Mouse (Mus musculus): ENCODE results near the gene Prkch. TPM values are rescaled to one million over a fixed set of nuclear protein-coding genes. Genes with fewer than 3 reads are reported as not detected.
"Not testable (repeated sequence)": the region's sequence is repeated elsewhere in the genome, so short reads cannot be mapped to it uniquely, and the experiment has no call there.

Prkch gene
- 3.2 and 3.4 TPM in 2 replicates for polyA plus RNA-seq (2012; rRNA removed)

DNA sequence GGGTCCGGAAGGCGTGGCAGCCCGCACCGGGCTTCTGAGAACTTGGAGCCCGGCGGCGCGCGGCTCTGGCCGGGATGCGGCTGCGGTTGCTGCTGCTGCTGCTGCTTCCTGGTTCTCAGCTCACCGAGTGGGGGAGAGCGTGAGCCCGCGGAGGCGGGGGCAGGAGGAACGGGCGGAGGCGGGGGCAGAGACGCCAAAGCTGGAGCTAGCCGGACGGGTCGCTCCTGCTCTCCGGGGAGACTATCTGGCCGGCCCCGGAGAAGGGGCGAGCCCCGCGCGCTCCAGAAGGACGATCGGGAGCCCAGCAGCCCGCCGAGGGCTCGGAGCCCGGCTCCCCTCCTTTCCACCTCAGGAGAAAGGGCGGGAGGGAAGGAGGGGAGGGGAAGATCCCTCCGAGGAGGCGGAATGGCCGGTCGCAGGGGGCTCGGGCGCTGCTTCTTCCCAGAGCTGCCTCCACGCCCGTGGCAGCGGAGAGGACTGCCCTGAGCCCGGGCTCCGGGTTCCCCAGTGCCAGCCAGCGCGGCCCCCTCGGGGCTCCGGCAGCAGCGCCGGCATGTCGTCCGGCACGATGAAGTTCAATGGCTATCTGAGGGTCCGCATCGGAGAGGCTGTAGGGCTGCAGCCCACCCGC, at the start of gene Prkch:
Prkch (plus strand) TSS at position 187 of the 631 bp plus-strand sequence.
- no peaks in the 10 kb centered on the region for H3K4me1 ChIP-seq (ENCODE audit: control insufficient read depth, insufficient read depth, low read length)
- H3K27ac ChIP-seq (ENCODE audit: insufficient read depth, low read length): no peak within 1 kb of the TSS
- TF ChIP-seq POLR2A (IDR thresholded peaks at IDR 0.05; ENCODE audit: borderline replicate concordance, insufficient read depth, low read length): no peak
- H3K4me3 ChIP-seq (replicated peaks; ENCODE audit: insufficient read depth, low read depth, low read length): peak within 1 kb of the TSS; percentile 15
- under 1% methylated on average over 59 of the region's 61 CpGs for WGBS
- peak; percentile 20 to 22 for DNase-seq
- H3K27me3 ChIP-seq (ENCODE audit: control insufficient read depth, insufficient read depth, low read length): no peaks in the 10 kb centered on the region; the same call in 1 of the 2 replicates

DNA sequence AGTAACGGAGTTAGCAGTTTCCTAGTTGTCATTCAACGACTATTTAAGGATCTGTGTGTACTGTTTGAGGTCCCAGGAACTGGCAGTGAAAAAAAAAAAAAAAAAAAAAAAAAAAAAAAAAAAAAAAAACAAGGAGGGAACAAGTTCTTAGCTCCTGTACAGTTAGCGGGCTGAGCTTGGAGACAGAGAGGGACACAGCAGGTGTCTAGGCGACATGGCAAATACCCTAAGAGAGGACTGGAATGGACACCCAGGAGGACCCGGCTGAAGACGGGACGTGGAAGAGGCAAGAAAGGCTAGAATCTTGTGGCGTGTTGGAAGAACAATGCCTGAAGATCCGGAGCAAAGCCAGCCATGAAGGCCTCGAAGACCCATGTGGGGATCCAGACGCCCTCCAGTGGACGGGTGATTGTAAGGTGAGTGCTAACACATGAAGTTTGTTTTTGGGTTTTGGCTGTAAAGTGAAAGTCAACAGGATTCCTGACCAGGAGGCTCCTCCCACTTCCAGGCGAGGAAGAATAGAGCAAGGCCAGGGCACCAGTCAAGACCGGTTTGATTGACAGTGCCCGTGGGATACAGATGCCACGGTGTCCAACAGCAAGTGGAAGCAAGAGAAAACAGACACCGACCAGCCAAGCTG, 47.0 kb upstream of the Prkch start:
- no peak for DNase-seq
- WGBS: 25% methylated on average over 17 of the region's 17 CpGs
- H3K27me3 ChIP-seq (ENCODE audit: control insufficient read depth, insufficient read depth, low read length): no peaks in the 10 kb centered on the region; the same call in 1 of the 2 replicates
- TF ChIP-seq POLR2A (IDR thresholded peaks at IDR 0.05; ENCODE audit: borderline replicate concordance, insufficient read depth, low read length) (no peak), CTCF (IDR thresholded peaks at IDR 0.05; ENCODE audit: borderline replicate concordance, insufficient read depth, low read depth, low read length) (no peak)
- H3K27ac ChIP-seq (ENCODE audit: insufficient read depth, low read length): no peak overlapping the region
- no peak overlapping the region for H3K4me3 ChIP-seq (replicated peaks; ENCODE audit: insufficient read depth, low read depth, low read length)
- H3K4me1 ChIP-seq (ENCODE audit: control insufficient read depth, insufficient read depth, low read length): no peaks in the 10 kb centered on the region

DNA sequence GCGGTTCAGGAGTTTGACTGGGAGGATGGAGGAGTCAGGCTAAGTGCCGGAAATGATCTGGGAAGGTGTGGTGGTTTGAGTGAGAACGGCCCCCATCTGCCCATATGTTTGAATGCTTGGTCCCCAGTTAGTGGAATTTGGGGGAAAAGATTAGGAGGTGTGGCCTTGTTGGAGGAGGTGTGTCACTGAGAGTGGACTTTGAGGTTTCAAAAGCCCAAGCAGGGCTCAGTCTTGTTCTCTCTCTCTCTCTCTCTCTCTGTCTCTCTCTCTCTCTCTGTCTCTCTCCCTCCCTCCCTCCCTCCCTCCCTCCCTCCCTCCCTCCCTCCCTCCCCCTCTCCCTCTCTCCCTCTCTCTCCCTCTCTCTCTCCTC, 46.5 kb upstream of the Prkch start:
- WGBS: 56% methylated on average over 3 of the region's 3 CpGs

DNA sequence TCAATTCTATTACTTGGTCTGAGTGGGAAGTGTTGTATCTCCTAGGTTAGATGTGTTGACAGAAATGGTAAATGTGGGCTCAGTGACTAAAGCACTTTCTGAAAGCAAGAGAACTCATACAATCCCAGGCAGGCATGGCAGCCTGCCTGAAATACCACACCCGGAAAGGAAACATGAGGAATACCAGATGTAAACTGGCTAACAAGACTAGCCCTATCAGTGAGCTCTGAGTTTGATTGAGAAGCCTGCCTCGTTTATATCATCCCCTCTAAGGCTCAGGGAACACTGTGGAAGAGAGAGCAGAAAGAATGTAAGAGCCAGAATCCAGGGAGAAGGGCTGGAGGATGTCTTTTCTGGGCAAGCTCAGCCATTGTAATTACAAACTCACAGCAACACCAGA, 45.4 kb upstream of the Prkch start:
- Histone ChIP-seq H3K27me3 (ENCODE audit: control insufficient read depth, insufficient read depth, low read length) (no peaks in the 10 kb centered on the region; the same call in 1 of the 2 replicates), H3K4me3 (replicated peaks; ENCODE audit: insufficient read depth, low read depth, low read length) (no peak overlapping the region), H3K27ac (ENCODE audit: insufficient read depth, low read length) (no peak overlapping the region), H3K4me1 (ENCODE audit: control insufficient read depth, insufficient read depth, low read length) (no peaks in the 10 kb centered on the region)
- 22% methylated on average over 2 of the region's 2 CpGs for WGBS
- DNase-seq: no peak
- TF ChIP-seq POLR2A (IDR thresholded peaks at IDR 0.05; ENCODE audit: borderline replicate concordance, insufficient read depth, low read length) (no peak), CTCF (IDR thresholded peaks at IDR 0.05; ENCODE audit: borderline replicate concordance, insufficient read depth, low read depth, low read length) (no peak)

More for the DNA sequence above, 46.5 kb upstream of the Prkch start:
- H3K27me3 ChIP-seq (ENCODE audit: control insufficient read depth, insufficient read depth, low read length); H3K4me1 ChIP-seq (ENCODE audit: control insufficient read depth, insufficient read depth, low read length); H3K27ac ChIP-seq (ENCODE audit: insufficient read depth, low read length); H3K4me3 ChIP-seq (replicated peaks; ENCODE audit: insufficient read depth, low read depth, low read length); DNase-seq: not testable (repeated sequence)

DNA sequence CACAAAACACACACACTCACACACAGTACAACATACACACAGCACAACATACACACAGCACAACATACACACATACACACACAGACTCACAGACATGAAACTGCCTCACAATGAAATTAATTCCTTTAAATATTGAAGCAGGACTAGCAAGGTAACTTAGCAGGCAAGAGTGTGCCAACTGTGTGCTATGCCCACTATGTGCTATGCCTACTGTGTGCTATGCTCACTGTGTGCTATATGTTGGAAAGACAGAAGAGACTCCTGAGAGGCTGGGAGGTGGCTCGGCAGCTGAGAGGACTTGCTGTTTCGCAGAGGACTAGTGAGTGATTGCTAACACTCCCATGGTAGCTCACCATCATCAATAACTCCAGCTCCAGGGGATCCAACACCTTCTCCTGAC, 44.2 kb upstream of the Prkch start:
- no peaks in the 10 kb centered on the region; the same call in 1 of the 2 replicates for H3K27me3 ChIP-seq (ENCODE audit: control insufficient read depth, insufficient read depth, low read length)
- no peak overlapping the region for H3K27ac ChIP-seq (ENCODE audit: insufficient read depth, low read length)
- TF ChIP-seq CTCF (IDR thresholded peaks at IDR 0.05; ENCODE audit: borderline replicate concordance, insufficient read depth, low read depth, low read length): no peak
- TF ChIP-seq POLR2A (IDR thresholded peaks at IDR 0.05; ENCODE audit: borderline replicate concordance, insufficient read depth, low read length): no peak
- no peak for DNase-seq
- H3K4me1 ChIP-seq (ENCODE audit: control insufficient read depth, insufficient read depth, low read length): no peaks in the 10 kb centered on the region
- WGBS: 86% methylated on average over 2 of the region's 2 CpGs
- no peak overlapping the region for H3K4me3 ChIP-seq (replicated peaks; ENCODE audit: insufficient read depth, low read depth, low read length)

DNA sequence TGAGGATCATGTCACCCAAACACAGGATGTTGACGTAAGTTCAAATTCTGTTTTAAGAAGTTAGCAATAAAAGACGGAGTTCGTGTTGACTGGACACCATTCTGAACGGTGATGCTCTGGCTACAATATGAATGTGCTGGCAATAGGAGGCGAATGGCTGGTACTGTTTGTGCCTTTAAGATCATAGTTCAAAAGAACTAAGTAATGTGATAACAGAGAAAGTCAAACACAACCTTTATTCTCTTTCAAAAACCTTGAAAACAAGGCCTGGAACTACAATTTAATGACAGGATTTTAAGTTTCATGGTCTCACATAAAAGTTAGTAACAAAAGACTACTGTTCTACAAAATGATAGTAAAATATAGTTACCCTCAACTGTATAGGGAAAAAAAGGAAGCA, 41.4 kb upstream of the Prkch start:
- no peak for DNase-seq
- TF ChIP-seq CTCF (IDR thresholded peaks at IDR 0.05; ENCODE audit: borderline replicate concordance, insufficient read depth, low read depth, low read length): no peak

DNA sequence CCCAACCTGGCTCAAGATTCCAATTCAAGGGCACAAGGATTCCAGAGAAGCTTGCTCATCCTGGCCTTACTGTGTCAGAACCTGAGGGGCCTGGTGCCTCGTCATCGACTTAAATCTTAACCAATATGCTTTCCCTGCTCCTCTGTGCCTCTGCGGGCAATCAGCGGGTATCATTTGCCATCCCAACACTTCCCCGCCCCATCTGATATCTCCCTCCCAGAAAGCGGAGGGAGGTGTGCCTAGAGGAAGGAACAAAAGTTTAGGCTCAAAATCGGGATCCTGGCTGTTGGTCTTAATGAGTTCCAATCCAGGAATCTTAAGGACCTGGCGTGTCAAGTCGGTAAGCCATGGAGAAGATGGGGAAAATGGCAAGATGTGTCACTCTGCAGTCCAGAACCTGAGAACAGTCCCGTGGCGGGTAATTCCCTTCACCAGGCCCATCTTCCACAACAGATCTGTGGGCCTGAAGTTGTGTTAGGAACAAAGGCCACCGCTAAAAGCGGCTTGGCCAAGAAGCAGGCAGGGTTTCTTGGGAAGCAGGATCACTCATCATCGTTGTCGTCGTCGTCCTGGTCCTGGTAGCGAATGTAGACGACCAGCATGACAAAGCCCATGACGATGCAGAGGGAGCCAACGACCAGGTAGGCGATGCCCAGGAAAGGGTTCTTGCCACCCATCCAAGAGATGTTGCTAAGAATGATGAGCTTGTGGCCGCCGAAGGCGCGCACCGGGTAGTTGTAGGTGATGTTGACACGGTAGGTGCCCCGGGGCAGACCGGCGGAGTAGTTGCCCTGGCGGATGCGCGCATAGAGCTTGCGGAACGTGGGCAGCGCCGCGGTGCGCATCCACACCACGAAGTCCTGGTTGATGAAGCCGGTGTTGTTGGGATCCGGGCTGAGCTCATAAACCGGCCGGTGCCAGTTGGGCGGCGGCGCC, 39.6 kb upstream of the Prkch start:
- no peaks in the 10 kb centered on the region; the same call in 1 of the 2 replicates for H3K4me1 ChIP-seq (ENCODE audit: control insufficient read depth, insufficient read depth, low read length)
- H3K27me3 ChIP-seq (ENCODE audit: control insufficient read depth, insufficient read depth, low read length): peaks cover 6% of the 10 kb centered on the region; the same call in 1 of the 2 replicates
- TF ChIP-seq POLR2A (IDR thresholded peaks at IDR 0.05; ENCODE audit: borderline replicate concordance, insufficient read depth, low read length): no peak
- no peak for TF ChIP-seq CTCF (IDR thresholded peaks at IDR 0.05; ENCODE audit: borderline replicate concordance, insufficient read depth, low read depth, low read length)
- DNase-seq: no peak
- WGBS: 22% methylated on average over 48 of the region's 48 CpGs
- no peak overlapping the region for H3K27ac ChIP-seq (ENCODE audit: insufficient read depth, low read length)
- no peak overlapping the region for H3K4me3 ChIP-seq (replicated peaks; ENCODE audit: insufficient read depth, low read depth, low read length)

More for the DNA sequence above, 41.4 kb upstream of the Prkch start:
- H3K27ac ChIP-seq (ENCODE audit: insufficient read depth, low read length): no peak overlapping the region
- 94% methylated on average over 5 of the region's 5 CpGs for WGBS
- H3K4me3 ChIP-seq (replicated peaks; ENCODE audit: insufficient read depth, low read depth, low read length): no peak overlapping the region
- H3K4me1 ChIP-seq (ENCODE audit: control insufficient read depth, insufficient read depth, low read length): no peaks in the 10 kb centered on the region; the same call in 1 of the 2 replicates
- H3K27me3 ChIP-seq (ENCODE audit: control insufficient read depth, insufficient read depth, low read length): peaks cover 6% of the 10 kb centered on the region; the same call in 1 of the 2 replicates
